Mouse (Mus musculus) testis, postnatal 10 days (tissue): ENCODE data around the gene Tkfc.

Experiments used
- DNase-seq: peaks from one replicate; pipeline ENCODE4 v3.0.0; 2021; ENCODE audit warnings: low spot score

Tkfc gene

GRCm38 (mm10) chr19:10605293-10605900 is at the start of gene Tkfc, which contains the start of gene Ddb1:
Gene Tkfc (minus strand): TSS chr19:10605654.
Gene Ddb1 (plus strand): TSS chr19:10605327.
- DNase-seq, result peak; percentile 99

- DNase-seq, result no peak
Observed at GRCm38 (mm10) chr19:10648156-10648555, 42.7 kb upstream of the Tkfc start.

- DNase-seq, result no peak
Observed at GRCm38 (mm10) chr19:10645616-10646015, 40.2 kb upstream of the Tkfc start.

GRCm38 (mm10) chr19:10640589-10641378 is 35.3 kb upstream of the Tkfc start:
- no peak for DNase-seq

GRCm38 (mm10) chr19:10640080-10640479 is 34.6 kb upstream of the Tkfc start:
- DNase-seq, result no peak

GRCm38 (mm10) chr19:10637840-10638239 is 32.4 kb upstream of the Tkfc start:
- DNase-seq, result no peak

- peak; percentile 69 for DNase-seq
Observed at GRCm38 (mm10) chr19:10634872-10635318, 29.4 kb upstream of the Tkfc start.

- peak; percentile 66 for DNase-seq
Observed at GRCm38 (mm10) chr19:10634106-10634871, 28.8 kb upstream of the Tkfc start, which contains the start of gene Vwce. Gene Vwce (plus strand): TSS chr19:10634213.

- no peak for DNase-seq
Observed at GRCm38 (mm10) chr19:10608573-10609240, 3.3 kb upstream of the Tkfc start.

- no peak for DNase-seq
Observed at GRCm38 (mm10) chr19:10605901-10606622, 608 bp upstream of the Tkfc start.

- no peak for DNase-seq
Observed at GRCm38 (mm10) chr19:10604534-10604933, 920 bp downstream of the Tkfc start.

GRCm38 (mm10) chr19:10603660-10604523 is 1.6 kb downstream of the Tkfc start:
- DNase-seq, result peak; percentile 63

- peak; percentile 95 for DNase-seq
Observed at GRCm38 (mm10) chr19:10602787-10603186, 2.7 kb downstream of the Tkfc start.

GRCm38 (mm10) chr19:10602247-10602769 is 3.1 kb downstream of the Tkfc start:
- no peak for DNase-seq

GRCm38 (mm10) chr19:10599648-10600047 is 5.8 kb downstream of the Tkfc start:
- DNase-seq, result no peak

GRCm38 (mm10) chr19:10598188-10598587 is 7.3 kb downstream of the Tkfc start:
- DNase-seq, result no peak

- DNase-seq, result no peak
Observed at GRCm38 (mm10) chr19:10591659-10592377, 13.6 kb downstream of the Tkfc start.

- no peak for DNase-seq
Observed at GRCm38 (mm10) chr19:10590301-10590700, 15.2 kb downstream of the Tkfc start.

- DNase-seq, result no peak
Observed at GRCm38 (mm10) chr19:10589127-10589857, 16.2 kb downstream of the Tkfc start.
